Mouse (Mus musculus) myocyte (in vitro differentiated cells): ENCODE data around the gene Tada3. TPM values are rescaled to one million over a fixed set of nuclear protein-coding genes. Genes with fewer than 3 reads are reported as not detected.

Source experiments
- H3K27me3 ChIP-seq: one replicate; pipeline ENCODE4 v1.6.1; 2011; ENCODE audit not compliant: control insufficient read depth, insufficient read depth, insufficient read length
- H3K36me3 ChIP-seq: one replicate; pipeline ENCODE4 v1.6.1; 2011; ENCODE audit not compliant: control insufficient read depth, insufficient read depth
- H3K4me2 ChIP-seq: one replicate; pipeline ENCODE4 v1.6.1; 2011; ENCODE audit warnings: low read depth, control low read depth
- H3K4me3 ChIP-seq: one replicate; pipeline ENCODE4 v1.5.1; 2011; ENCODE audit warnings: mild to moderate bottlenecking, control low read depth, moderate library complexity
- H3K79me2 ChIP-seq: one replicate; pipeline ENCODE4 v1.6.1; 2011; ENCODE audit not compliant: control insufficient read depth, insufficient read depth
- H3ac ChIP-seq: one replicate; pipeline ENCODE4 v1.6.1; 2011; ENCODE audit not compliant: control insufficient read depth, insufficient read length
- CEBPB ChIP-seq: IDR thresholded peaks from 2 replicates; pipeline ENCODE4 v1.6.1; 2011; ENCODE audit warnings: mild to moderate bottlenecking, moderate library complexity; ENCODE audit not compliant: poor library complexity, insufficient read depth, severe bottlenecking
- E2F4 ChIP-seq: IDR thresholded peaks from one replicate; pipeline ENCODE4 v1.6.1; 2011; ENCODE audit warnings: mild to moderate bottlenecking, control low read depth, moderate library complexity; ENCODE audit not compliant: insufficient read depth
- MAX ChIP-seq: IDR thresholded peaks from one replicate; pipeline ENCODE4 v1.6.1; 2011; ENCODE audit warnings: low read depth, mild to moderate bottlenecking, control low read depth
- MYOD1 ChIP-seq, 3 experiments: IDR thresholded peaks; one replicate each; pipeline ENCODE4 v1.6.1; 2011; ENCODE audit warnings: control low read depth in 2 of 3, low read depth in 2 of 3, mild to moderate bottlenecking in 2 of 3, moderate library complexity in 1 of 3; ENCODE audit not compliant: insufficient read length in 2 of 3, control insufficient read depth in 1 of 3
- MYOG ChIP-seq, 3 experiments: IDR thresholded peaks; one replicate each; pipeline ENCODE4 v1.6.1; 2011; ENCODE audit warnings: control low read depth in 2 of 3, low read depth in 2 of 3, mild to moderate bottlenecking in 2 of 3; ENCODE audit not compliant: insufficient read length in 2 of 3, control insufficient read depth in 1 of 3, insufficient read depth in 1 of 3
- POLR2A ChIP-seq: IDR thresholded peaks from one replicate; pipeline ENCODE4 v1.6.1; 2011; ENCODE audit warnings: low read depth, mild to moderate bottlenecking, control low read depth, moderate library complexity; ENCODE audit not compliant: insufficient read length
- POLR2AphosphoS2 ChIP-seq: IDR thresholded peaks from one replicate; pipeline ENCODE4 v1.6.1; 2011; ENCODE audit warnings: low read depth, control low read depth; ENCODE audit not compliant: insufficient read length
- REST ChIP-seq: IDR thresholded peaks from one replicate; pipeline ENCODE4 v1.6.1; 2011; ENCODE audit warnings: mild to moderate bottlenecking, control low read depth, moderate library complexity; ENCODE audit not compliant: insufficient read depth, insufficient read length
- SRF ChIP-seq: IDR thresholded peaks from one replicate; pipeline ENCODE4 v1.6.1; 2011; ENCODE audit warnings: low read depth; ENCODE audit not compliant: control insufficient read depth, insufficient read length
- TCF12 ChIP-seq: IDR thresholded peaks from one replicate; pipeline ENCODE4 v1.6.1; 2011; ENCODE audit warnings: mild to moderate bottlenecking, control low read depth; ENCODE audit not compliant: poor library complexity, insufficient read depth, severe bottlenecking
- TCF3 ChIP-seq: IDR thresholded peaks from one replicate; pipeline ENCODE4 v1.6.1; 2011; ENCODE audit warnings: low read depth, control low read depth; ENCODE audit not compliant: insufficient read length
- USF1 ChIP-seq: IDR thresholded peaks from one replicate; pipeline ENCODE4 v1.6.1; 2011; ENCODE audit warnings: low read depth, mild to moderate bottlenecking, control low read depth, moderate library complexity
- polyA plus RNA-seq: library from polyadenylated mRNA; unstranded; fragments of >200 nt; fragmentation: generic; extraction: Trizol; gene quantifications from one replicate; pipeline ENCODE4 v1.2.1, GENCODE M21; 2012; ENCODE audit warnings: missing spikeins

Gene Tada3
- polyA plus RNA-seq, 1 experiment = 32.1 TPM

GRCm38 (mm10) chr6:113396270-113397030, 18.8 kb upstream of the Tada3 start:
- Histone ChIP-seq H3K4me2 (no peak overlapping the region), H3ac (no peak overlapping the region), H3K36me3 (peaks cover 14% of the 10 kb centered on the region), H3K79me2 (no peaks in the 10 kb centered on the region), H3K27me3 (no peaks in the 10 kb centered on the region), H3K4me3 (no peak overlapping the region)
- no peak for TF ChIP-seq TCF3
- TF ChIP-seq USF1 = no peak
- TF ChIP-seq CEBPB = no peak
- TF ChIP-seq POLR2AphosphoS2 = no peak
- TF ChIP-seq REST = no peak
- no peak for TF ChIP-seq MYOG (IDR thresholded peaks at IDR 0.05; ENCODE audit: control insufficient read depth in 1 of 3, insufficient read depth in 1 of 3, insufficient read length in 2 of 3, low read depth in 2 of 3)
- TF ChIP-seq MYOD1 (IDR thresholded peaks at IDR 0.05; ENCODE audit: control insufficient read depth in 1 of 3, insufficient read length in 2 of 3, low read depth in 2 of 3) = no peak
- no peak for TF ChIP-seq E2F4

- no peak for TF ChIP-seq TCF12
- no peak overlapping the region for H3K4me2 ChIP-seq
- H3K36me3 ChIP-seq = peaks cover 16% of the 10 kb centered on the region
- no peaks in the 10 kb centered on the region for H3K27me3 ChIP-seq
- H3ac ChIP-seq = no peak overlapping the region
- H3K4me3 ChIP-seq = no peak overlapping the region
- H3K79me2 ChIP-seq = no peaks in the 10 kb centered on the region
Measured at GRCm38 (mm10) chr6:113395501-113395900, 17.8 kb upstream of the Tada3 start.

- Histone ChIP-seq H3K4me3 (no peak overlapping the region), H3K79me2 (no peaks in the 10 kb centered on the region), H3K36me3 (peaks cover 23% of the 10 kb centered on the region), H3ac (no peak overlapping the region), H3K27me3 (no peaks in the 10 kb centered on the region), H3K4me2 (no peak overlapping the region)
- TF ChIP-seq TCF12 (no peak), MYOD1 (IDR thresholded peaks at IDR 0.05; ENCODE audit: control insufficient read depth in 1 of 3, insufficient read length in 2 of 3, low read depth in 2 of 3) (no peak), MAX (no peak), POLR2AphosphoS2 (no peak), REST (no peak), CEBPB (no peak), POLR2A (no peak), TCF3 (no peak), SRF (no peak), E2F4 (no peak), USF1 (no peak), MYOG (IDR thresholded peaks at IDR 0.05; ENCODE audit: control insufficient read depth in 1 of 3, insufficient read depth in 1 of 3, insufficient read length in 2 of 3, low read depth in 2 of 3) (no peak)
Measured at GRCm38 (mm10) chr6:113394811-113395210, 17.1 kb upstream of the Tada3 start.

- Histone ChIP-seq H3ac (no peak overlapping the region), H3K36me3 (peaks cover 27% of the 10 kb centered on the region), H3K79me2 (no peaks in the 10 kb centered on the region), H3K4me2 (no peak overlapping the region), H3K27me3 (no peaks in the 10 kb centered on the region), H3K4me3 (no peak overlapping the region)
- TF ChIP-seq E2F4 (no peak), REST (no peak), USF1 (no peak), TCF12 (no peak)
Measured at GRCm38 (mm10) chr6:113393951-113394350, 16.3 kb upstream of the Tada3 start.

DNA sequence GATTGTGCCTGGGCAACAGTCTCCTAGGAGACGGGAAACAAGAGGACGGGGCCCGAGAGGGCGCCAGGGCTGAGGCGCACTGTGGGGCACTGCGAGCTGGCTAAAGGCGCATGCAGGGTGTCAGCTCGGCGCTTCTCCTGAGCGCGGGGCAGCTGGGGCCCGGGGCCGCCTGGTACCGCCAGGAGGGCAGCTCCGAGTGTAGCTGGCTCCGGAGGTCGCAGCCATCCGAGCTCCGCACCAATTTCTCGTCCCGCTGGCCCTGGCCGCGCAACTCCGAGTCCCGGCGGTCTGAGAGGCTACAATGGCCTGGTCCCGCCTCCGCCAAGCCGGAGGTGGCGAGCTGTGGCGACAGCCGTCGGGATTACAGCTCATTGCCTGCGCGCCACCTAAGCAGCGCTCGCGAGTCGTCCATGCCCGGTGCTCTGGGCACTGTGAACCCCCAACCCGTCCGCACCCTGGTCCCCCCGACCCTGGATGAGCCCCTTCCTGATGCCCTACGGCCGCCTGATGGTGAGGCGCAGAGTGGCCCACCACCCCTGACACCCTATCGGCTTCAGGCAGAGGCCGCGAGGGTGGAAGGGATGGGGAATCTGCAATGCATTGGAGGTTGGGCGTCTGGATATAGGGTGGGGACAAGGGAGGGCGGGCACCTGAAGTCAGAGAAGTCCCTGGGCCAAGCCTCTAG, 14.8 kb upstream of the Tada3 start:
- Histone ChIP-seq H3ac (no peak overlapping the region), H3K36me3 (peaks cover 22% of the 10 kb centered on the region), H3K4me2 (no peak overlapping the region), H3K4me3 (no peak overlapping the region), H3K27me3 (no peaks in the 10 kb centered on the region), H3K79me2 (no peaks in the 10 kb centered on the region)
- TF ChIP-seq POLR2AphosphoS2 = peak; percentile 61
- no peak for TF ChIP-seq MYOG (IDR thresholded peaks at IDR 0.05; ENCODE audit: control insufficient read depth in 1 of 3, insufficient read depth in 1 of 3, insufficient read length in 2 of 3, low read depth in 2 of 3)
- no peak for TF ChIP-seq E2F4
